Mouse (Mus musculus) small intestine, adult 2 months (tissue): ENCODE measurements around the gene Prdm16.

ENCODE experiments used
- CTCF ChIP-seq: fragments of 200-500 bp; IDR thresholded peaks from 2 replicates; pipeline ENCODE4 v1.5.1; 2012; ENCODE audit warnings: low read depth, mild to moderate bottlenecking, control low read depth, inconsistent platforms, low read length, moderate library complexity, mixed read lengths; ENCODE audit not compliant: insufficient replicate concordance, insufficient read length; ENCODE audit errors: extremely low read depth
- POLR2A ChIP-seq: fragments of 200-500 bp; IDR thresholded peaks from 2 replicates; pipeline ENCODE4 v1.6.1; 2012; ENCODE audit warnings: low read depth, mild to moderate bottlenecking, control low read depth, inconsistent platforms, low read length, moderate library complexity

GRCm38 (mm10) chr4:154465123-154465522 is 171.6 kb downstream of the Prdm16 start:
- no peak for TF ChIP-seq CTCF
- no peak for TF ChIP-seq POLR2A
